Mouse (Mus musculus) C2C12 (cell line): ENCODE measurements around the gene Fsip1. TPM values are rescaled to one million over a fixed set of nuclear protein-coding genes. Genes with fewer than 3 reads are reported as not detected.

Experiments used
- H3K27me3 ChIP-seq: one replicate; pipeline ENCODE4 v1.6.1; 2011; ENCODE audit not compliant: control insufficient read depth, insufficient read depth, insufficient read length
- H3K36me3 ChIP-seq: one replicate; pipeline ENCODE4 v1.6.1; 2011; ENCODE audit not compliant: control insufficient read depth, insufficient read depth
- H3K4me3 ChIP-seq: one replicate; pipeline ENCODE4 v1.5.1; 2011; ENCODE audit warnings: mild to moderate bottlenecking, control low read depth; ENCODE audit not compliant: poor library complexity, insufficient read depth, severe bottlenecking
- H3K79me2 ChIP-seq: one replicate; pipeline ENCODE4 v1.6.1; 2011; ENCODE audit not compliant: control insufficient read depth, insufficient read depth
- H3K79me3 ChIP-seq: one replicate; pipeline ENCODE4 v1.6.1; 2011; ENCODE audit warnings: low read depth, control low read depth
- H3ac ChIP-seq: one replicate; pipeline ENCODE3; 2011; ENCODE audit warnings: low read depth; ENCODE audit not compliant: control insufficient read depth, insufficient read length
- CEBPB ChIP-seq: IDR thresholded peaks from one replicate; pipeline ENCODE4 v1.6.1; 2011; ENCODE audit warnings: low read depth, mild to moderate bottlenecking, control low read depth, moderate library complexity
- CTCF ChIP-seq: IDR thresholded peaks from one replicate; pipeline ENCODE4 v1.5.1; 2011; ENCODE audit not compliant: control insufficient read depth, insufficient read depth, insufficient read length
- FOSL1 ChIP-seq: IDR thresholded peaks from one replicate; pipeline ENCODE4 v1.8.0; 2011; ENCODE audit warnings: mild to moderate bottlenecking, low read length; ENCODE audit not compliant: poor library complexity, insufficient read depth, severe bottlenecking
- MAX ChIP-seq: IDR thresholded peaks from one replicate; pipeline ENCODE4 v1.6.1; 2011; ENCODE audit warnings: mild to moderate bottlenecking, control low read depth
- MYOD1 ChIP-seq: IDR thresholded peaks from one replicate; pipeline ENCODE4 v1.6.1; 2011; ENCODE audit warnings: low read depth; ENCODE audit not compliant: control insufficient read depth, insufficient read length
- MYOG ChIP-seq: IDR thresholded peaks from one replicate; pipeline ENCODE4 v1.6.1; 2011; ENCODE audit not compliant: control insufficient read depth, insufficient read length; ENCODE audit errors: extremely low read depth
- USF1 ChIP-seq: IDR thresholded peaks from one replicate; pipeline ENCODE4 v1.6.1; 2011; ENCODE audit warnings: low read depth, mild to moderate bottlenecking, control low read depth, moderate library complexity
- polyA plus RNA-seq: library from polyadenylated mRNA; unstranded; fragments of >200 nt; fragmentation: generic; extraction: Trizol; gene quantifications from one replicate; pipeline ENCODE4 v1.2.1, GENCODE M21; 2012; ENCODE audit warnings: missing spikeins

Gene Fsip1
- polyA plus RNA-seq, 1 experiment: 0.09 TPM

GRCm38 (mm10) chr2:118125211-118125939, 131.4 kb downstream of the Fsip1 start:
- peaks cover 16% of the 10 kb centered on the region for H3K79me2 ChIP-seq
- no peak overlapping the region for H3K4me3 ChIP-seq
- H3K79me3 ChIP-seq: no peaks in the 10 kb centered on the region
- H3K36me3 ChIP-seq: peaks cover 72% of the 10 kb centered on the region
- H3K27me3 ChIP-seq: no peaks in the 10 kb centered on the region
- no peak for TF ChIP-seq CTCF
- no peak for TF ChIP-seq FOSL1
- no peak for TF ChIP-seq MYOG
- no peak for TF ChIP-seq MAX
- TF ChIP-seq MYOD1: no peak
- H3ac ChIP-seq: no peak overlapping the region

DNA sequence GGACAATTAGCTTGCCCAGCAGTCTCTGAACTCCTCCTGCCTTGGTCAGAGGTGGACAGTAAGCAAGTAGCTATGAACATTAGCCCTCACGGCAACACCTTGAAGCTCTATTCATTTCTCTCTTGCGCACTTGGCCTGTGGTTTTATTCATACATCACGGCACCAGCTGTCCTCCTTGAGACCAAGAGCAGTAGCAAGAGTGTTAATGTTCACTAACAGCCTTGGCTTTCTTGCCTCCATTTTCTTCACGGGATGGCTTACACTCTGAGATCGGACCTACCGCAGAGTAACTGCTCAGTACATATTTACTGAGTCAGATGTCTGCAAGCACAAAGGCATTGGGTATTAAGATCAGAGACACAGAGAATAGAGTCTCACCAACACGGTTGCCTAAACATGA, 132.3 kb downstream of the Fsip1 start:
- Histone ChIP-seq H3K79me2 (peaks cover 25% of the 10 kb centered on the region), H3ac (no peak overlapping the region), H3K4me3 (no peak overlapping the region), H3K79me3 (peaks cover 2% of the 10 kb centered on the region), H3K27me3 (no peaks in the 10 kb centered on the region), H3K36me3 (peaks cover 82% of the 10 kb centered on the region)
- TF ChIP-seq FOSL1 (no peak), MYOD1 (no peak), MAX (no peak), MYOG (no peak), USF1 (no peak), CEBPB (no peak), CTCF (no peak)

- Histone ChIP-seq H3K79me2 (peaks cover 26% of the 10 kb centered on the region), H3K36me3 (peaks cover 88% of the 10 kb centered on the region)
Observed at GRCm38 (mm10) chr2:118123743-118124142, 133.0 kb downstream of the Fsip1 start.

GRCm38 (mm10) chr2:118122291-118122690, 134.5 kb downstream of the Fsip1 start:
- no peak overlapping the region for H3K4me3 ChIP-seq
- H3ac ChIP-seq: no peak overlapping the region
- peaks cover 2% of the 10 kb centered on the region for H3K79me3 ChIP-seq
- no peaks in the 10 kb centered on the region for H3K27me3 ChIP-seq
- H3K79me2 ChIP-seq: peaks cover 39% of the 10 kb centered on the region
- peaks cover 100% of the 10 kb centered on the region for H3K36me3 ChIP-seq
- TF ChIP-seq FOSL1 (no peak), USF1 (no peak), MAX (no peak), CEBPB (no peak), MYOG (no peak)

More at GRCm38 (mm10) chr2:118123743-118124142, 133.0 kb downstream of the Fsip1 start:
- Histone ChIP-seq H3K79me3 (peaks cover 2% of the 10 kb centered on the region), H3K27me3 (no peaks in the 10 kb centered on the region), H3K4me3 (no peak overlapping the region), H3ac (no peak overlapping the region)
- TF ChIP-seq MAX (no peak), CEBPB (no peak), MYOG (no peak), USF1 (no peak), FOSL1 (no peak), CTCF (no peak), MYOD1 (no peak)

DNA sequence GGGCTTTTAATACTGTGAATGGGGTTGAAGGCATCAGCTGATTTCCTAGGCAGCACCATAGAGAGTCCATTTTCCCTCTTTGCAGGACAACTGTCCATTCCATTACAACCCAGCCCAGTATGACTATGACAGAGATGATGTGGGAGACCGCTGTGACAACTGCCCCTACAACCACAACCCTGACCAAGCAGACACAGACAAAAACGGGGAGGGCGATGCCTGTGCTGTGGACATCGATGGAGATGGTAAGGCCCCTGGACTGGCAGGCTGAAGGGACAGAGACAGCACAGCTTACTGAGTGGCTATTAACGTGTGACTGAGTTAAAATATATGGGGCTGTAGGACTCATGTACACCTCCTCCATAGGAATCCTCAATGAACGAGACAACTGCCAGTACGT, 136.0 kb downstream of the Fsip1 start:
- H3K79me2 ChIP-seq: peaks cover 54% of the 10 kb centered on the region
- peaks cover 10% of the 10 kb centered on the region for H3K79me3 ChIP-seq
- TF ChIP-seq MYOD1 (no peak), MAX (no peak), FOSL1 (no peak), MYOG (no peak), USF1 (no peak), CTCF (no peak), CEBPB (no peak)
- no peaks in the 10 kb centered on the region for H3K27me3 ChIP-seq
- no peak overlapping the region for H3ac ChIP-seq
- H3K4me3 ChIP-seq: no peak overlapping the region
- peaks cover 100% of the 10 kb centered on the region for H3K36me3 ChIP-seq
